Mouse (Mus musculus) megakaryocyte, adult 5-6 weeks (primary cell): ENCODE data around the gene P2rx2. TPM values are rescaled to one million over a fixed set of nuclear protein-coding genes. Genes with fewer than 3 reads are reported as not detected.
A peak's percentile ranks its signal among the peaks of the same experiment; 100 is the strongest.

Experiments used
- ATAC-seq: 2 replicates; pipeline ENCODE4 v1.8.0; 2016; ENCODE audit warnings: mild to moderate bottlenecking, inconsistent platforms; ENCODE audit not compliant: poor library complexity, severe bottlenecking
- total RNA-seq, 2 experiments: library from RNA; stranded (forward) in 1 of 2; stranded (reverse) in 1 of 2; fragments of 153-499, 151-499 nt in 1 of 2; fragments of 221-1000, 200-1000 nt in 1 of 2; gene quantifications; 2 replicates each; pipeline versions ENCODE4 v1.2.3 to v1.2.4; 2015 to 2017

The P2rx2 gene
- total RNA-seq, 2 experiments from 2014 or later, result 0.11 TPM; not detected in 1

DNA sequence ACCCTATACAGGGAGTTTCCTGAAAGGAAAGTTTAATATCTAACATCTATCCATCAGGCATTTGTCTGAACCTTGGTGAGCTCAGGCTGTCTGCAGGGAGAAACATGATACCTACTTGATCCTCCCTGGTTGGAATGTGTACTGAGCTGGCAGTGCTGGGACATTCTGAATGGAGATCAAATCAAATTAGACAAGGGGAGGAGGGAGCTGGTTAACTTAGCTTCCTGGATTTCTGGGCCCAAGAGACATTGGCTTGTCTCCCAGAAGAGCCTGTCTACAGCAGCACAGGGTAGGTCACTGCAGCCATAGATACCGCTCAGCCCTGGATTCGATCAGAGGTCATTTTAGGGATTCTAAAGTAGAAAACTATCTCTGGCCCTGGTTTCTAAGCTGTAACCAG is 4.2 kb downstream of the P2rx2 start:
- ATAC-seq, result no peak

DNA sequence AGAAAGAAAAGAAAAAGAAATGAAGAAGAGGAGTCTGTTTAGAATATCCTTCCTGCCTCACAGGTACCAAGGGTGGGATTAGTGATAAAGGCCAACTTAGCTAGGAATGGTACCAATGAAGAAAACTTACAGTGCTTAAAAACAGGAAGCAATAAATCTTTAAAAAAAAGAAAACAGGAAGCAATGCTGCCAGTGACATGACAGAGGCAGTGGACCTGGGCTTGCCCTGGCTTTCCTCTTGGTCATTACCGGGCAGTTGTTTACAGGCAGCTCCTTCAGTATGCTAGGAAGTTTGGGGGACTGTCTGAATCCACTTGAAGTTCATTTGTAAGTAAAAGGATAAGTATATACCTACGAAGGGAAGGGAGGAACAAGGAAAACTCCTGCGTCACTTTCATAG is 12.5 kb downstream of the P2rx2 start:
- peak; percentile 49; the same call in 1 of the 2 replicates for ATAC-seq

DNA sequence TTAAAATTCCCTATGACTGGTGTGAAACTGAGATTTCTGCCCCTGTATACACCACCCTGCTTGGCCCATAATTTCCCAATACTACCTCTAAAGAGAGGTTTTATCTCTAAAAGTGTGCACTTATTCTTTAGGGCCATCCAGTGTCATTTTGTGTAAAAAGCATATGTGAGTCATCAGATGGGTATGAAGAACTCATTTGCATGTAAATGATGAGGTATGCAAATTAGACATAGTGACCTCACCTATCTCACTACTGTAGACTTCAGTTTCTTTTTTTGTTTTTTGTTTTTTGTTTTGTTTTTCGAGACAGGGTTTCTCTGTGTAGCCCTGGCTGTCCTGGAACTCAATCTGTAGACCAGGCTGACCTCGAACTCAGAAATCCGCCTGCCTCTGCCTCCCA is 29.9 kb downstream of the P2rx2 start:
- ATAC-seq, result no peak

DNA sequence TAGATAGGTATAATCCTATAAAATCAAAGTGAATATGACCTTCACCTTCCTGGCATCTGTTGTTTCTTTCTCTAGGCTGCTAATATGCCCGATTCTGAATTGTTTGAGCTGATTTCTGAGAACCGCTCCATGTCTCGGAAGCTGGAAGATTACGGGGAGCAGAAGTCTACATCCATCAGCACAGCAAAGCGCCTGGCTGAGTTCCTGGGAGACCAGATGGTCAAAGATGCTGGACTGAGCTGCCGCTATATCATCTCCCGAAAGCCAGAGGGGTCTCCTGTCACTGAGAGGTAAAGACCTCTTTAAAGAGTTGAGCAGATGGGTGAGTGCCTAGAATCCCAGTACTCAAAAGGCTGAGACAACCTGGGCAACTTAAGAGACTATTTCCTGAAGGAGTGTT is 34.2 kb downstream of the P2rx2 start:
- ATAC-seq, result no peak

DNA sequence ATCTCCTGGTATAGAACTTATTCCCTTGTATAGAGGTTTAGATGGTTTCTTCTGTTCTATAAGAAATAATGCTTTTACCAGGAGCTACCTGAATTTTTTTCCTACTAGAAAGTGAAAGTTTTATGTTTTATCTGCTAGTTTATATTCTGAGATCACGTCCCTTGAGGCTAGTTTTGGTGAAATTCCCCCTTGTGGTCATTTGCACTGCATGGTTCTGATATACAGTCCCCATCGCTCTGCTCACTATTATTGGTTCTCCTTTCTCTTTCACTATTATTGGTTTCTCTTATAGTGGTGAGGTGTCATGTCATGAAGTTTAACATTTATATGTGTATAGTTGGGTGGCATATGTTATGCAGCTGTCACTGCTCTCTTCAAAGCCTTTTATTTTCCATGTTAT is 42.4 kb downstream of the P2rx2 start:
- no peak for ATAC-seq

DNA sequence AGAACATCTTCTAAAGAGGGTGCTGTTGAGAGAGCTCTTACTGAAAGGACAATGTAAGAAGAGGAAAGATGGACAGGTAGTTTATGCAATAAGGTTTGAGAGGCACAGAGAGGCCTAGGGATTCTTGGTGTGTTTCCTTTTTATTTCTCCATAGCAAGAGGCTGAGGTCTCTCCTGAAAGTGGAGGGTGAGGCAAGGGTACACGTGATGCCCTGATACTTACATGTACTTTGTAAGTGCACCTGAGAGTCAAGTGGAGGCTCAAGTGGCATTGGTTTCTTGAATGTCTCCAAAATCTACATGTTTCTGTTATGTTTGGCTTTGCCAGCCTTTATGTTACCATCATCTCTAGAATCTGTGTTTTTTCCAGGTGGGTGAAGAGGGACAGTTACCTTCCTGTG is 46.4 kb downstream of the P2rx2 start:
- no peak for ATAC-seq

DNA sequence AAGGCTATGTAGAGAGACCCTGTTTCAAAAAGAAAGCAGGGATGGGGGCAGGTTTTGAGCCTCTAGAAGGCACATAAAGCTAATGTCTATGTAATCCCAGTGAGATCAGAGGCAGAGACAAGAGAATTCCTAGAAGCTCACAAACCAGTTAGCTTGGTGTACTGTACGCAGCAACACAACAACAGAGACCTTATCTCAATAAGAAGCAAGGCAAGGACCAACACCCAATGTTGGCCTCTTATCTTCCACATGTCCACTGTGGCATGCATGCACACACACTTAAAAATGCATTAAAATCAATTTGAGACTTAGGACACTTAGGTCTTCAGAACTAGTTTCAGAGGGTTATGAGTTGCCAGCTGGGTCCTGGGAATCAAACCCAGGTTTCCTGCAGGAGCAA is 51.4 kb downstream of the P2rx2 start:
- ATAC-seq, result no peak

Other genes with a start within 250 kb of the P2rx2 start
- gene Gm35315, start 248.8 kb downstream of the P2rx2 start, total RNA-seq (2015), result 0.78 and 0.93 TPM in 2 replicates
- 0.29 and 0.37 TPM in 2 replicates for gene Gm35315, start 248.8 kb downstream of the P2rx2 start, total RNA-seq (2017)
- gene Plcxd1, start 243.2 kb downstream of the P2rx2 start, total RNA-seq (2015), result not detected in 2 replicates
- 0.11 TPM in 1 of 2 replicates, not detected in the other for gene Plcxd1, start 243.2 kb downstream of the P2rx2 start, total RNA-seq (2017)
- 7.5 and 14.5 TPM in 2 replicates for gene Gtpbp6, start 235.0 kb downstream of the P2rx2 start, total RNA-seq (2015)
- 15.9 and 17.9 TPM in 2 replicates for gene Gtpbp6, start 235.0 kb downstream of the P2rx2 start, total RNA-seq (2017)
- gene Zfp605, start 233.1 kb downstream of the P2rx2 start, total RNA-seq (2015), result 2.5 and 4.2 TPM in 2 replicates
- gene Zfp605, start 233.1 kb downstream of the P2rx2 start, total RNA-seq (2017), result 5.9 and 8.1 TPM in 2 replicates
- gene Chfr, start 207.4 kb downstream of the P2rx2 start, total RNA-seq (2015), result 45.7 and 49.6 TPM in 2 replicates
- 73.1 and 78.6 TPM in 2 replicates for gene Chfr, start 207.4 kb downstream of the P2rx2 start, total RNA-seq (2017)
- 11.9 and 12.6 TPM in 2 replicates for gene Golga3, start 166.5 kb downstream of the P2rx2 start, total RNA-seq (2015)
- gene Golga3, start 166.5 kb downstream of the P2rx2 start, total RNA-seq (2017), result 22.7 and 24.6 TPM in 2 replicates
- 59.7 and 62.4 TPM in 2 replicates for gene Ankle2, start 112.2 kb downstream of the P2rx2 start, total RNA-seq (2015)
- 86.8 and 106 TPM in 2 replicates for gene Ankle2, start 112.2 kb downstream of the P2rx2 start, total RNA-seq (2017)
- 28.3 and 29.8 TPM in 2 replicates for gene Pgam5, start 73.3 kb downstream of the P2rx2 start, total RNA-seq (2015)
- 19.4 and 23.4 TPM in 2 replicates for gene Pgam5, start 73.3 kb downstream of the P2rx2 start, total RNA-seq (2017)
- gene Pxmp2, start 57.0 kb downstream of the P2rx2 start, total RNA-seq (2015), result 3.0 and 5.2 TPM in 2 replicates
- gene Pxmp2, start 57.0 kb downstream of the P2rx2 start, total RNA-seq (2017), result 5.0 and 8.6 TPM in 2 replicates
- gene Pole, start 56.9 kb downstream of the P2rx2 start, total RNA-seq (2015), result 32.1 and 44.4 TPM in 2 replicates
- gene Pole, start 56.9 kb downstream of the P2rx2 start, total RNA-seq (2017), result 21.7 and 23.2 TPM in 2 replicates
- gene Lrcol1, start 1.5 kb upstream of the P2rx2 start, total RNA-seq (2015), result not detected in 2 replicates
- not detected in 2 replicates for gene Lrcol1, start 1.5 kb upstream of the P2rx2 start, total RNA-seq (2017)
- gene Fbrsl1, start 105.3 kb upstream of the P2rx2 start, total RNA-seq (2015), result 25.6 and 32.8 TPM in 2 replicates
- gene Fbrsl1, start 105.3 kb upstream of the P2rx2 start, total RNA-seq (2017), result 12.3 and 26.0 TPM in 2 replicates
- gene Galnt9, start 201.1 kb upstream of the P2rx2 start, total RNA-seq (2015), result 38.5 and 38.8 TPM in 2 replicates
- 20.4 and 22.2 TPM in 2 replicates for gene Galnt9, start 201.1 kb upstream of the P2rx2 start, total RNA-seq (2017)